Mouse (Mus musculus) cerebellum, adult 2 months (tissue): Measurements from ENCODE around the gene Mrpl17. TPM values are rescaled to one million over a fixed set of nuclear protein-coding genes. Genes with fewer than 3 reads are reported as not detected.

Experiments used
- DNase-seq, 2 experiments: peaks; one replicate each; pipeline ENCODE4 v3.0.0; 2021
- H3K27ac ChIP-seq: fragments of 200-500 bp; 2 replicates; pipeline ENCODE4 v1.5.1; 2012; ENCODE audit warnings: low read length, control low read depth, inconsistent platforms; ENCODE audit not compliant: insufficient read depth
- H3K27me3 ChIP-seq: fragments of 200-500 bp; 2 replicates; pipeline ENCODE4 v1.6.1; 2012; ENCODE audit warnings: inconsistent platforms, mild to moderate bottlenecking, low read length, moderate library complexity; ENCODE audit not compliant: control insufficient read depth, insufficient read depth
- H3K4me1 ChIP-seq: fragments of 200-500 bp; 2 replicates; pipeline ENCODE4 v1.6.1; 2011; ENCODE audit warnings: low read length; ENCODE audit not compliant: control insufficient read depth, insufficient read depth
- H3K4me3 ChIP-seq: fragments of 200-500 bp; replicated peaks from 2 replicates; pipeline ENCODE3; 2011; ENCODE audit warnings: mild to moderate bottlenecking, low read depth, low read length, control low read depth; ENCODE audit not compliant: insufficient read depth
- CTCF ChIP-seq: fragments of 200-500 bp; IDR thresholded peaks from 2 replicates; pipeline ENCODE4 v1.5.1; 2011; ENCODE audit warnings: low read depth, mild to moderate bottlenecking, control low read depth, low read length, moderate library complexity, borderline replicate concordance; ENCODE audit not compliant: insufficient read depth
- POLR2A ChIP-seq: fragments of 200-500 bp; IDR thresholded peaks from 2 replicates; pipeline ENCODE4 v1.6.1; 2011; ENCODE audit warnings: low read length, control low read depth, borderline replicate concordance; ENCODE audit not compliant: insufficient read depth
- WGBS: fragments of 180-500 bp; shearing (Covaris S2); methylation state at CpG from one replicate; pipeline ENCODE4 v1.1.7; 2018; 5-methylcytosine and 5-hydroxymethylcytosine counted together
- polyA plus RNA-seq: library from polyadenylated mRNA; depleted of rRNA; stranded (reverse); fragments of >200 nt; gene quantifications from 2 replicates; pipeline ENCODE4 v1.2.3, GENCODE M21; 2012

Gene Mrpl17
- polyA plus RNA-seq, 1 experiment, result 183 TPM

DNA sequence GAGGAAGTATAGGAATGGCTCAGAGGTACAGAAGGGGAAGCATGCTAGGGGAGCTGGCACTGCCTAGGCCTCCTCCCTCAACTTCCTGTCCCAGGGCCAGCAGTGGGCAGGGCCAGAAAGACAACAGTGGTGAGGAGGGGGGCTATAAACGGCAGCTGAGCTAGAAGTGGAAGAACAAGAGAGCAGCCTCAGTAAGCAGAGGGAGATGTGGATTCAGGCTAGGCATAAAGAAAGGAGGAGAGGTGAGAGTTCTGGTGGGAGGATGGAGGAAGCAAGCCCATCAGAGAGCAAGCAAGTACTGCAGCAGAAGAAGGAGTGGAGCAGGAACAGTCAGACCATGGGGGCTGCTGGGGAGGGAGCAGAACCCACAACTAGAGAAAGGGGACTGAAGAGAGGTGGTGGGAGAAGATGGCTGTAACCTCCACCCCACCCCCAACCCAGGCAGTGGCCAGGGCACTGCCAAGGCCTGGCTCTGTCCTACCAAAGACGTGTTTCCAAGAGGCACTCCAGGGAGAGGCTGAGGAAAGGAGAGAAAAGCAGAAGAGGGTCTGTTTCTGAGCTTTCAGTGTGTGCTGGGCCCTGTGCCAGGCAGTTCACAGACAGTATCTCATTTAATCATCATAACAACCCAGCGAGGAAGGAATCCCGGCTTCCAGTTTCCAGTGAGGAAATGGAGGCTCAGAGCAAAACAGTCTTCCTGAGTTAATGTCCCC lies 32.2 kb downstream of the Mrpl17 start:
- no peak overlapping the region for H3K27ac ChIP-seq
- H3K4me1 ChIP-seq, result peaks cover 7% of the 10 kb centered on the region
- TF ChIP-seq POLR2A, result no peak
- no peak for TF ChIP-seq CTCF
- H3K4me3 ChIP-seq, result no peak overlapping the region
- no peaks in the 10 kb centered on the region for H3K27me3 ChIP-seq
- DNase-seq, result no peak
- WGBS, result 19% methylated on average over 4 of the region's 4 CpGs

DNA sequence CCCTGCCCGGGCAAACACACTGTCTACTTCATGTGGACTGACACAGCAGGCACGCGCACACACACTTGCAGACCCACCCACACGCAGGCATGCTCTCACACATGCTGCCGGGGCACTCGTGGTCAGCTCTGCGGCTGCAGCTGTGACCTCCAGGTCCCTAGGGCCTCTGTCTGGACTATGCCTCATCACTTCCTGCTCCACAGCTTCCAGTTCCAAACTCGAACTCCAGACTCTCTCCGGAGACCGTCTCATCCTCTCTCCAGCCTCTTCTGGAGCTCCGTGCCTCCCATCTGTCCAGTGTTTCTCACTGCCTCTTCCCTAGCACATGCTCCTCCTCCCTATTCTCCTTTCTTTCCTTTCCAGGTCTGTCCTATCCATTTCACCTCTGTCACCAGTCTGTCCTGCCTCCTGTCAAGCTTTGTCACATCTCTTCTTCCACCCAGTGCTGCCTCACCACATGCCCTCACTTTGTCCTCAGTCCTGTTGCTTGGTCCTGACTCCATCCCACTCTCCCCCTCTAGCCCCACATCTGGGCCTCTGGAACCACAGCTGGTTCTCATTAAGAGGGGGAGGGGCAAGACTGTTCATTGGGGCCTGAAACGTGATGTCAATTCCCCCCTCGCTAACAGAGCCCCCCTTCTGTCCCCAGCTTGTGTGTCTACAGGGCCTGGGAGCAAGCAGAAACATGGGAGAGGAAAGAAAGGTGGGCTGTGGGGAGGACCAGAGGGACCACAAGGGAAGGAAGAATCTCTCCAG lies 32.9 kb downstream of the Mrpl17 start:
- H3K4me1 ChIP-seq, result peaks cover 7% of the 10 kb centered on the region
- no peak overlapping the region for H3K4me3 ChIP-seq
- H3K27ac ChIP-seq, result no peak overlapping the region
- DNase-seq, result no peak
- TF ChIP-seq CTCF (no peak), POLR2A (no peak)
- H3K27me3 ChIP-seq, result no peaks in the 10 kb centered on the region
- 31% methylated on average over 13 of the region's 13 CpGs for WGBS

DNA sequence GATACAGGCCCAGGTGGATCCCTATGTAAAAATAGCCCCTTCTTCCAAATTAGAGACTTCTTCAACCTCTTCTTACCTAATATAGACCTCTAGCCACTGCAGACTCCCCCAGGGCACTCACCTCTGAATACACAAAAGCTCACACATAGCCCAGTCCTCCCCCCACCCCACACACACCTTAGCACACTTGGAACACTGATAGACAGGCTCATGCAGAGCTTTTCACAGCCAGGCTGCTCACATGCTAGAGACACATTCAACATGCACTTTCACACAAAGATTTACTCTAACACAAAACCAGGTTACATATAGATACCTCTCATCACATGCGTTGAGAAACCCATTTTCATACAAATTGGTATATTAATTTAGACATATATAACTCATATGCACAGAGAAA lies 33.6 kb downstream of the Mrpl17 start:
- H3K27me3 ChIP-seq, result no peaks in the 10 kb centered on the region
- DNase-seq, result no peak
- H3K27ac ChIP-seq, result no peak overlapping the region
- H3K4me1 ChIP-seq, result peaks cover 7% of the 10 kb centered on the region
- 96% methylated on average over 1 of the region's 1 CpGs for WGBS
- TF ChIP-seq POLR2A (no peak), CTCF (no peak)
- H3K4me3 ChIP-seq, result no peak overlapping the region

DNA sequence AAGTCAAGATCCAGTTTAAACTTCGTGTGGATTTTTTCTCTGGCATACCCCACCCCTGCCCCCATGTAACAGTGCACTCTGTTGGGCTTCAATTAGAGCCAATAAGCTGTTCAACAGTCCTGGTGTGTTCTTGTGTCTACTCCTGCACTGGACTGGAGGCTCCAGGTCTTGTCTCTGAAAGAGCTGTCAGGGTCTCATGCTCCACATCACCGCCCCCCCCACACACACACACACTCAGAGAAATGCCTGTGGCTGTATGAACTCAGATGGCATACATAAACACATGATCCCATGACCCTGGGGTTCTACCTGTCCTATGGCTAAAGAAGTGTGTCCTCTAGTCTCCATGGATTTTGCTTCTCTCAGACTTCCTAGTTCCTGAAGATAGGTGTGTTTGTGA lies 34.9 kb downstream of the Mrpl17 start:
- no peak for DNase-seq
- H3K27ac ChIP-seq, result no peak overlapping the region
- no peak for TF ChIP-seq POLR2A
- TF ChIP-seq CTCF, result no peak
- no peak overlapping the region for H3K4me3 ChIP-seq
- WGBS, result 89% methylated on average over 2 of the region's 2 CpGs
- no peaks in the 10 kb centered on the region for H3K27me3 ChIP-seq
- peaks cover 7% of the 10 kb centered on the region for H3K4me1 ChIP-seq

DNA sequence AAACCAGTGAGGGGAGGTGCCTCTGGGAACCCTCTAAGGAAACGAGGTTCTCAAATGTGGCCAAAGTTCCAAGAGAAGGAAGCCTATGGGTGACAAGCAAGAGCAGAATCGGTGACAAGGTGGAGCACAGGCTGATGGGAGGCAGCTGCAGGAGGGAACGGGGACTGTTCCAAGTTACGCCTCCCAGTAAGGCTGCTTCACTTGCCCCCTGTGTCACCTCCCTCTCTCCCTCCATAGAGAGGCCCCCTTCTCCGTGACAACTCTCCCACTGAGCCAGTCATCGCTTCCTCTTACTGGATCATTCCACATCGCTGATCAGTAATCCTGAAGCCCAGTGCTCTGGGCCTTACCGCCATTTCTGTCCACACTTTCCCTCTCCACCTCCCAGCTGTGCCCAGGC lies 36.2 kb downstream of the Mrpl17 start:
- WGBS, result 19% methylated on average over 7 of the region's 8 CpGs
- peaks cover 7% of the 10 kb centered on the region for H3K4me1 ChIP-seq

DNA sequence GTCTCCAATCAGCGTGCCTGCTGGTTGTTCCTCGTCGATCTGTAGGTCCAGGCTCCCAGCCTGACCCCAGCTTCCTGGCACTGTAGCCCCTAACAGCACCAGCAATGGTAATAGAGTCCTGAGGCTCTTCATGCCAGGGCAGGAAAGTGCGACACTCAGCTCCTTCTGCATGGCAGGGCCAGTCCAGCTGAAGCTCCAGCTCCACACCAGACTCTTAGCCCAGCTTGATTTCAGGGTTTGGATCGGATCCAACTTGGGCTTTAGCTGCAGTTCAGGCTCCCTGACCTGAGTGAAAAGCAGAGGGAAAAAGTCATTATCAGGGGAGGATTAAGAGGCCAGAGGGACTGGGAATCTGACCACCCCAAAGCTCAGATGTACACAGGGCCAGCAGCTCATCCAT lies 37.9 kb downstream of the Mrpl17 start:
- 54% methylated on average over 5 of the region's 5 CpGs for WGBS
- no peak for TF ChIP-seq CTCF
- no peak for TF ChIP-seq POLR2A
- H3K4me1 ChIP-seq, result peaks cover 2% of the 10 kb centered on the region

More for the DNA sequence above, 36.2 kb downstream of the Mrpl17 start:
- Histone ChIP-seq H3K4me3 (no peak overlapping the region), H3K27ac (no peak overlapping the region), H3K27me3 (no peaks in the 10 kb centered on the region)
- TF ChIP-seq POLR2A (no peak), CTCF (no peak)
- no peak for DNase-seq

DNA sequence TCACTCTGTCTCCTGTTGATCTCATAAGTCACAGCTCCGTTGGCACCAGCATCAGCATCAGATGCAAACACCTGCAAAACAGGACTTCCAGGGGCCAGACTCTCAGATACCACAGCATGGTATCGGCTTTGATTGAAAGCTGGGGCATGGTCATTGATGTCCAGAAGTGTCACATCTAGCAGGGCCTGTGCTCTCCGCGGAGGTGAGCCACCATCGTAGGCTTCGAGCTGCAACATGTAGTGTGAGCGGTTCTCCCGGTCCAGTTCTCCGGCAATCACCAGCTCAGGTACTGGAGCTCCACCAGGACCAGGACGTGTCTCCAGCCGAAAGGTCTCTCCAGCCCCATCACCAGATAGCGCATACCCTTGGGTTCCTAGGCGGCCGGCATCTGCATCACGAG lies 38.6 kb downstream of the Mrpl17 start:
- Histone ChIP-seq H3K27me3 (no peaks in the 10 kb centered on the region), H3K27ac (no peak overlapping the region), H3K4me1 (no peaks in the 10 kb centered on the region), H3K4me3 (no peak overlapping the region)
- WGBS, result 95% methylated on average over 15 of the region's 15 CpGs
- no peak for DNase-seq
- TF ChIP-seq POLR2A (no peak), CTCF (no peak)

More for the DNA sequence above, 37.9 kb downstream of the Mrpl17 start:
- Histone ChIP-seq H3K27me3 (no peaks in the 10 kb centered on the region), H3K4me3 (no peak overlapping the region), H3K27ac (no peak overlapping the region)
- DNase-seq, result no peak

DNA sequence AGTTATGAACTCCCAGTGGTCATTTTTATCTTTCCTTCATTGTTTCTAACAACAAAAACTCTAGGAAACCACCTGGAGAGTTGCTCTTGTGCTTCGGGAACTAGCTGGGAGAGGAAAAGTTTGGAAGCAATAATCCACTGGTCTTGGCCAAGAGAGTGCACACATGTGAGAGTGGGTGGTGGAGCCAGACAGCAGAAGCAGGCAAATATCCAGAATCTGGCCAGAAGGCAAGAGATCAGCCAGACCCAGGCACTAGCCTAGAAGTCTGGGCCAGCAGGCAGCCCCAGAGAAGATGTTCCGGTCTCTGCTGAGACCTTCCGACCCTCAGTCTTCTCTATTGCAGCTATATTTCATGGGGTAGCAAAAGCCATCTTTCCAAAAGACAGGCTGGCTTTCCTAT lies 40.9 kb downstream of the Mrpl17 start:
- H3K4me1 ChIP-seq, result no peaks in the 10 kb centered on the region
- no peak for TF ChIP-seq CTCF
- TF ChIP-seq POLR2A, result no peak

More for the DNA sequence above, 40.9 kb downstream of the Mrpl17 start:
- Histone ChIP-seq H3K4me3 (no peak overlapping the region), H3K27ac (no peak overlapping the region), H3K27me3 (no peaks in the 10 kb centered on the region)
- 28% methylated on average over 3 of the region's 3 CpGs for WGBS
- DNase-seq, result no peak
